Mouse (Mus musculus) midbrain, embryonic 14.5 days (tissue): ENCODE data around the gene Rbm14. TPM values are rescaled to one million over a fixed set of nuclear protein-coding genes. Genes with fewer than 3 reads are reported as not detected.
A peak's percentile ranks its signal among the peaks of the same experiment; 100 is the strongest.
"Not testable (repeated sequence)": the region's sequence is repeated elsewhere in the genome, so short reads cannot be mapped to it uniquely, and the experiment has no call there.

ENCODE experiments used
- ATAC-seq: fragments of 200-750 bp; cut with Nextera tagmentation; 2 replicates; pipeline ENCODE4 v1.8.0; 2017; ENCODE audit warnings: moderate number of reproducible peaks, moderate library complexity; ENCODE audit not compliant: low FRiP score, low TSS enrichment
- DNase-seq: peaks from one replicate; pipeline ENCODE4 v3.0.0-alpha.2; 2015
- H3K27ac ChIP-seq: fragments of 300-500 bp; sonication (generic); replicated peaks from 2 replicates; pipeline ENCODE4 v1.5.1; 2014; ENCODE audit warnings: mild to moderate bottlenecking, low read depth, low read length, moderate library complexity
- H3K27me3 ChIP-seq: fragments of 300-500 bp; sonication (generic); 2 replicates; pipeline ENCODE4 v1.6.1; 2014; ENCODE audit warnings: low read length, control low read depth, mixed read lengths; ENCODE audit not compliant: control insufficient read depth, insufficient read depth
- H3K36me3 ChIP-seq: fragments of 300-500 bp; sonication (generic); 2 replicates; pipeline ENCODE4 v1.6.1; 2014; ENCODE audit warnings: low read length, control low read depth; ENCODE audit not compliant: control insufficient read depth, insufficient read depth
- H3K4me1 ChIP-seq: fragments of 300-500 bp; sonication (generic); 2 replicates; pipeline ENCODE4 v1.6.1; 2014; ENCODE audit warnings: mild to moderate bottlenecking, antibody characterized with exemption, low read length, control low read depth; ENCODE audit not compliant: control insufficient read depth, insufficient read depth
- H3K4me2 ChIP-seq: fragments of 300-500 bp; sonication (generic); 2 replicates; pipeline ENCODE4 v1.6.1; 2014; ENCODE audit warnings: mild to moderate bottlenecking, low read length, moderate library complexity
- H3K4me3 ChIP-seq: fragments of 300-500 bp; sonication (generic); replicated peaks from 2 replicates; pipeline ENCODE4 v1.5.1; 2014; ENCODE audit warnings: low read depth, low read length
- H3K9ac ChIP-seq: fragments of 300-500 bp; sonication (generic); replicated peaks from 2 replicates; pipeline ENCODE4 v1.6.1; 2014; ENCODE audit warnings: mild to moderate bottlenecking, low read length, moderate library complexity
- H3K9me3 ChIP-seq: fragments of 300-500 bp; sonication (generic); 2 replicates; pipeline ENCODE4 v1.6.1; 2016; ENCODE audit warnings: low read length, control low read depth, mixed read lengths; ENCODE audit not compliant: control insufficient read depth
- WGBS: fragments of 180-500 bp; shearing (Covaris S2); extraction: QIAGEN DNeasy Blood & Tissue Kit; methylation state at CpG from one replicate; pipeline ENCODE4 v1.1.7; 2014; 5-methylcytosine and 5-hydroxymethylcytosine counted together
- polyA plus RNA-seq: library from polyadenylated mRNA; unstranded; fragments of >200 nt; fragmentation: Nextera tagmentation; extraction: Ambion mirVana; gene quantifications from 2 replicates; pipeline ENCODE4 v1.2.1, GENCODE M21; 2014

Rbm14 gene
- polyA plus RNA-seq, 1 experiment from 2014 or later, result 68.9 TPM

DNA sequence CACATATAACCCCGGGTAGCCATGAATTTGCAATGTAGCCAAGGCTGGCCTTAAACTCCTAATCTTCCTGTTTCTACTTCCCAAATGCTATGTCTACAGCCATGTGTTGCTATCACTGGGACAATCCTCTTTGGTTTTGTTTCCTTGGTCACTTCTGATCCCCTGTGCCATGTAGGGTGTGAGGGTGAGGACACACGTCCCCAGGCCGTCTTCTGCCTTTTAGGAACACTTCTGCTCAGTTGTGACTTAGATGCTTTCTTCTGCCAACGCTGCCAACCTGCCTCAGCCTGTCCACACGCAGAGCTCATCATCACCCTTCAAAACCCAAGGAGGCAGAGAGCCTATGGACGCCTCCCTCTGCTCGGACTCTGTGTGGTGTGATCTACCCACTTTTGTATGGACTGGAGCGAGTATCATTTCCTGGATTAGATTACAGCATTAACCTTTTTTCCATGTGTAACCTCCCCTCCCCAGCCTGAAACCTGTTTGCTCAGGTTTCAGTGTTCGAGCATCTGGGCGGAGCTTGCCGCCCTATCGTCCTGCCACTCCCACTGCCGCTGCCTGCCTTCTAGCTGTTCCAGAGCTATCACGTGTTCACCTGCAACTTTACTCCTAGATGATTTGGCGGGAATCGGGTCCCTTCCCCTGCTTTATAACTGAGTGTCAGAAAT is 17.1 kb upstream of the Rbm14 start:
- Histone ChIP-seq H3K27ac (no peak overlapping the region), H3K9ac (no peak overlapping the region), H3K4me2 (no peak overlapping the region), H3K36me3 (peaks cover 26% of the 10 kb centered on the region), H3K4me3 (no peak overlapping the region), H3K9me3 (no peaks in the 10 kb centered on the region), H3K27me3 (no peaks in the 10 kb centered on the region), H3K4me1 (no peaks in the 10 kb centered on the region)
- 64% methylated on average over 16 of the region's 16 CpGs for WGBS
- no peak for ATAC-seq
- DNase-seq, result no peak

DNA sequence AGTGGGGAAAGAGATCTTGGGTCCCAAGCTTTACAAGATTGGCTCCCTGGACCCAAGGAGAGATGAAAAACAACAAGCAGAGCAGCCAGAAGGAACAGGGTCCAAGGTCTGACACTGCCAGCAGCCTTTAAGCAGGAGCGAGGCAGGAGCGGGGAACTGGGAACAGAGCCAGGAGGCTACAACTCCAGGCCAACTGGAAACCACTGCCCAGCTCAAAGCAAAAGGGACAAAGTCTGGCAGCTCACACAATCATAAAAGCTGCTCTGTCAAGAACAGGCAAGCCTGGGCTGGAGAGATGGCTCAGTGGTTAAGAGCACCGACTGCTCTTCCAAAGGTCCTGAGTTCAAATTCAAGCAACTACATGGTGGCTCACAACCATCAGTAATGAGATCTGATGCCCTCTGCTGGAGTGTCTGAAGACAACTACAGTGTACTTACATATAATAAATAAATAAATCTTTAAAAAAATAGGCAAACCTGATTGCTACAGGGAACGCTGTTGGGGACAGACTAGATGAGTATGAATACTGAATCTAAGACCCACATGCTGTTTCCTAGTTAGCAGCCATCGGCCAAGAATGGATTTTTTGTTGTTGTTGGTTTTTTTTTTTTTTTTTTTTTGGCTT is 9.4 kb upstream of the Rbm14 start:
- no peaks in the 10 kb centered on the region for H3K27me3 ChIP-seq
- H3K4me2 ChIP-seq, result no peak overlapping the region
- 82% methylated on average over 5 of the region's 5 CpGs for WGBS
- no peaks in the 10 kb centered on the region for H3K9me3 ChIP-seq
- H3K27ac ChIP-seq, result no peak overlapping the region
- peaks cover 16% of the 10 kb centered on the region for H3K36me3 ChIP-seq
- no peaks in the 10 kb centered on the region for H3K4me1 ChIP-seq
- DNase-seq, result peak; percentile 52
- ATAC-seq, result no peak
- H3K4me3 ChIP-seq, result no peak overlapping the region
- H3K9ac ChIP-seq, result no peak overlapping the region

DNA sequence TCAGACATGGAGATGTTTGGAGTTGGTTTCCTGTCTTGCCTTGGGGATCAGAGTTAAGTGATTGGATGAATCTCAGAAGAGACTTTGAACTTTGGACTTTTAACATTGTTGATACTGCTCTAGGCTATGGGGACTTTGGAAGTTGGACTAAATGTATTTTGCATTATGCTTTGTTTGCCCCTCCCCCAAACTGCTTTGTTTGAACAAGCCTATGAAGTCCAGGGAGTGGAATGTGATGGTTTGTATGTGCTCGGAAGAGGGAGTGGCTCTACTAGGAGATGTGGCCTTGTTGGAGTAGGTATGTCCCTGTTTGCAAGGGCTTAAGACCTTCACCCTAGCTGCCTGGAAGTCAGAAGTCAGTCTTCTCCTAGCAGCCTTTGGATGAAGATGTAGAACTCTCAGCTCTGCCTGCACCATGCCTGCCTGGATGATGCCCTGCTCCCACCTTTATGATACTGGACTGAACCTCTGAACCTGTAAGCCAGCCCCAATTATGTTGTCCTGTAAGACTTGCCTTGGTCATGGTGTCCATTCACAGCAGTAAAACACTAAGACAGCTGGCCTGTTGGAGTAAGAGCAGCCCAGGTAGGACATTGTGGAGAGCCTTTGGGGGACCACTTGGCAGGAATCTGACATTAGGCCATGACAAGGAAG is 5.9 kb upstream of the Rbm14 start:
- 77% methylated on average over 1 of the region's 1 CpGs for WGBS
- ATAC-seq, result no peak

DNA sequence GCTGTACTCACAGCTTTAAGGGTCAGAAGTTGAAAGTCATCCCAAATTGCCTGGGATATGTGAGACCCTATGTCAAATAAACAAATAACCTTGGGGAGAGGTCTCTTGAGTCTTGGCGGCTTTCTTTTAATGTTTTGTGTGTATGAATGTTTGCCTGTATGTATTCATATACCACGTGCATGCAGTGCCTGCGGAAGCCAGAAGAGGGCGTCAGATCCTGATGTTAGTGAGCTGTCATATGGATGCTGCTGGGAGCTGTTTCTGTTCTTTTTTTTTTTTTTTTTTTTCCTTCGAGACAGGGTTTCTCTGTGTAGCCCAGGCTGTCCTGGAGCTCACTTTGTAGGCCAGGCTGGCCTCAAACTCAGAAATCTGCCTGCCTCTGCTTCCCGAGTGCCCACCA is 1.6 kb upstream of the Rbm14 start:
- H3K27ac ChIP-seq, result no peak overlapping the region
- ATAC-seq (no peak), DNase-seq (peak; percentile 15)
- H3K36me3 ChIP-seq, result no peaks in the 10 kb centered on the region
- H3K27me3 ChIP-seq, result no peaks in the 10 kb centered on the region
- no peak overlapping the region for H3K4me3 ChIP-seq
- H3K4me1 ChIP-seq, result peaks cover 17% of the 10 kb centered on the region
- no peak overlapping the region for H3K4me2 ChIP-seq
- 86% methylated on average over 6 of the region's 6 CpGs for WGBS
- H3K9me3 ChIP-seq, result no peaks in the 10 kb centered on the region
- no peak overlapping the region for H3K9ac ChIP-seq

More for the DNA sequence above, 5.9 kb upstream of the Rbm14 start:
- Histone ChIP-seq H3K36me3 (no peaks in the 10 kb centered on the region), H3K4me2 (no peak overlapping the region), H3K27ac (no peak overlapping the region), H3K9ac (no peak overlapping the region), H3K4me3 (no peak overlapping the region), H3K27me3 (no peaks in the 10 kb centered on the region), H3K9me3 (no peaks in the 10 kb centered on the region), H3K4me1 (no peaks in the 10 kb centered on the region; the same call in 1 of the 2 replicates)
- DNase-seq, result no peak

DNA sequence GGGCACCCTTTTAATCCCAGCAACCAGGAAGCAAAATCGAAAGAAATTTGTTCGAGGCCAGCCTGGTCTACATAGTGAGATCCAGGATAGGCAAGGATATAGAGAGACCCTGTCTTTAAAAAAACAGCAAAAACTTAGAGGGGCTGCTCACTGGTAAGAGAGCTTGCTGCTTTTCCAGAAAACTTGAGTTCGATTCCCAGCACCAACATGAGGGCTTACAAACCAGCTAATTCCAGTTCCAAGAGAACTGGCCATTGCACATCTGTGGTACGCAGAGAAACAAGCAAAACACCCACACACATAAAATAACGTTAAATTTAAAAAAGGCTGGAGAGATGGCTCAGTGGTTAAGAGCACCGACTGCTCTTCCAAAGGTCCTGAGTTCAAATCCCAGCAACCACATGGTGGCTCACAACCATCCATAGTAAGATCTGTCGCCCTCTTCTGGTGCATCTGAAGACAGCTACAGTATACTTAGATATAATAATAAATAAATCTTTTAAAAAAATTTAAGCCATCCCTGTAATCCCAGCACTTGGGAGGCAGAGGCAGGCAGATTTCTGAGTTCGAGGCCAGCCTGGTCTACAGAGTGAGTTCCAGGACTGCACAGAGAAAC is 1.0 kb upstream of the Rbm14 start:
- not testable (repeated sequence) for DNase-seq, H3K27me3 ChIP-seq, H3K36me3 ChIP-seq, H3K9me3 ChIP-seq, ATAC-seq
- Histone ChIP-seq H3K9ac (peak overlapping the region; percentile 68; the same call in 1 of the 2 replicates), H3K4me3 (peak overlapping the region; percentile 87), H3K27ac (0 out of 2 replicates have a peak overlapping the region, but pooled peaks have one; percentile 79), H3K4me1 (peaks cover 18% of the 10 kb centered on the region), H3K4me2 (peak overlapping the region; percentile 94)
- WGBS, result 79% methylated on average over 8 of the region's 8 CpGs

DNA sequence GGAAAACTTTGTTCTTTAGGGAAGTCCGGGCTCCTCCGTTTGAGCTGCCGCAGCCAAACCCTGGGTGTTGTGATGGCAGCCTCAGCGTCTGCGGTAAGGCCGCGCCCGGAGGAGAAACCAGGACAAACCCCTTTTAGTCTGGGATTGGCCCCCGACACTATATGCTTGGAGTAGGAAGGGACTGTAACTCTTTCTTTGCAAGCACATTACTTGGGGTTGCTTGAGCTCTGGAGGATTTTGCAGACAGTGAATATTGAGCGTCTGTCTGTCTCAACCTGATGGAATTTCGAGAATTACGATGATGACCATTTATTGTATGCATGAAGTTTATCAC is 442 bp upstream of the Rbm14 start:
- H3K27me3 ChIP-seq, result no peaks in the 10 kb centered on the region
- H3K9ac ChIP-seq, result peak overlapping the region; percentile 68
- H3K4me1 ChIP-seq, result peaks cover 18% of the 10 kb centered on the region
- no peaks in the 10 kb centered on the region for H3K36me3 ChIP-seq
- peak overlapping the region; percentile 94 for H3K4me2 ChIP-seq
- peak overlapping the region; percentile 79 for H3K27ac ChIP-seq
- peak; percentile 58; the same call in 1 of the 2 replicates for ATAC-seq
- 7% methylated on average over 12 of the region's 12 CpGs for WGBS
- no peaks in the 10 kb centered on the region for H3K9me3 ChIP-seq
- DNase-seq, result no peak
- H3K4me3 ChIP-seq, result peak overlapping the region; percentile 87

DNA sequence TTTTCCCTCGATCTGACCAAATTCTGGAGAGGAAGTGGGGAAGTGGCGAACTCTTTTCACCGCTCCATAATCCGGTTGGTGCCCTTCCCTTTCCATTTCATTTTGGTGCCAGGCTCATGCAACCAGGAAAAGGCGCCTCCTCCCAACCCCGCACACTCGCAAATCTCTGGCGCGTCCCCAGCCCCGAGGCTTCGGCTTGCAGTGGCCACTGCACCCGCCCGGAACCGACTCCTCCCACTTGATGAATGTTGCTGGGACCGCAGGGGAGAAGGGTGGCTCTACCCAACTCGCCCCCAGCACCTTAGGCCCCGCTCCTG is 730 bp downstream of the Rbm14 start:
- ATAC-seq (no peak), DNase-seq (no peak)
- peak overlapping the region; percentile 87 for H3K4me3 ChIP-seq

DNA sequence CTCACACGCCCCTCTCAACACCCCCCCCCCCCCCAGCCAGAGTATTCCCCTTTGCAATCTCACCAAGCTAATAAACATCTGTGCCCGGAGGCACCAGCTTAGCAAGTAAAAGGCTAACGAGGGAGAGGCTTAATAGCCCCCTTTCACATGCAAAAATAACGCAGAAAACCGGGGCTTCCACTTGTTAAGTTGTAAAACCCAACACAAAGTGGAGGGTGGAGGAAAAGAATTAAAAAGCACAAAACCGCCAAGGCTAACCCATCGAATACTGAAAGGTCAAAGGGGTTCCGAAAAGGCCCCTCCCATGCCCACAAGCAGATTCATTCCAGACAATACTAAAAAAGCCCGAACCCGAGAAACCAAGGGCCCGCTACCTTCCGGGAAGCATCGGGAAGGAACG is 1.1 kb downstream of the Rbm14 start:
- no peak for ATAC-seq
- WGBS, result under 1% methylated on average over 14 of the region's 14 CpGs

More for the DNA sequence above, 730 bp downstream of the Rbm14 start:
- H3K36me3 ChIP-seq, result no peaks in the 10 kb centered on the region
- peaks cover 18% of the 10 kb centered on the region for H3K4me1 ChIP-seq
- under 1% methylated on average over 17 of the region's 17 CpGs for WGBS
- H3K9me3 ChIP-seq, result no peaks in the 10 kb centered on the region
- peak overlapping the region; percentile 91 for H3K27ac ChIP-seq
- H3K4me2 ChIP-seq, result peak overlapping the region; percentile 94
- no peaks in the 10 kb centered on the region for H3K27me3 ChIP-seq
- peak overlapping the region; percentile 68 for H3K9ac ChIP-seq

More for the DNA sequence above, 1.1 kb downstream of the Rbm14 start:
- peak overlapping the region; percentile 68 for H3K9ac ChIP-seq
- DNase-seq, result peak; percentile 3
- no peaks in the 10 kb centered on the region for H3K9me3 ChIP-seq
- peak overlapping the region; percentile 94 for H3K4me2 ChIP-seq
- H3K27ac ChIP-seq, result peak overlapping the region; percentile 91
- H3K4me1 ChIP-seq, result peaks cover 18% of the 10 kb centered on the region
- no peaks in the 10 kb centered on the region for H3K27me3 ChIP-seq
- peak overlapping the region; percentile 87 for H3K4me3 ChIP-seq
- no peaks in the 10 kb centered on the region for H3K36me3 ChIP-seq
